Mouse (Mus musculus): ENCODE data around the gene Hsd17b14. TPM values are rescaled to one million over a fixed set of nuclear protein-coding genes. Genes with fewer than 3 reads are reported as not detected.

Hsd17b14 gene
- polyA plus RNA-seq, 1 experiment from 2014 or later = 0.60 TPM

DNA sequence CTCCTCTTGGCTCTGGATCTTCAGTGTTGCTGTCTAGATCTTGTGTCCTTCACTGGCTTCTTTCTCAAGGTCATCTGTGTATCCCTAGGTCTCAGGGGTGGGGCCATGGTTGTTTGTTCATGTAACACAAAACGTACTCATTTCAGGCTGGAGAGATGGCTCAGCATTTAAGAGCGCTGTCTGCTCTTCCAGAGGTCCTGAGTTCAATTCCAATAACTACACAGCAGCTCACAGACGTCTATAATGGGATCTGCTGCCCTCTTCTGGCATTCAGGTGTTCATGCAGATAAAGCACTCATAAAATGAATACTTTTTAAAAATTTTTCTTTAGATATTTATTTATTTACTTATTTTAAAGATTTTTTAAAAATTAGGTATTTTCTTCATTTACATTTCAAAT, 36.2 kb downstream of the Hsd17b14 start:
- Histone ChIP-seq H3K9ac (replicated peaks; ENCODE audit: low read depth, low read length) (no peak overlapping the region), H3K4me1 (ENCODE audit: control insufficient read depth, insufficient read depth, low read length) (no peaks in the 10 kb centered on the region), H3K36me3 (ENCODE audit: control insufficient read depth, insufficient read depth, low read length) (no peaks in the 10 kb centered on the region), H3K4me3 (ENCODE audit: low read depth, low read length) (no peak overlapping the region), H3K9me3 (ENCODE audit: control insufficient read depth, low read length) (no peaks in the 10 kb centered on the region), H3K4me2 (ENCODE audit: low read depth, low read length) (no peak overlapping the region), H3K27me3 (ENCODE audit: control insufficient read depth, insufficient read depth, low read length) (no peaks in the 10 kb centered on the region), H3K27ac (ENCODE audit: low read depth, low read length) (no peak overlapping the region)
- no peak for ATAC-seq (ENCODE audit: low read depth)
- WGBS = 62% methylated on average over 3 of the region's 3 CpGs

DNA sequence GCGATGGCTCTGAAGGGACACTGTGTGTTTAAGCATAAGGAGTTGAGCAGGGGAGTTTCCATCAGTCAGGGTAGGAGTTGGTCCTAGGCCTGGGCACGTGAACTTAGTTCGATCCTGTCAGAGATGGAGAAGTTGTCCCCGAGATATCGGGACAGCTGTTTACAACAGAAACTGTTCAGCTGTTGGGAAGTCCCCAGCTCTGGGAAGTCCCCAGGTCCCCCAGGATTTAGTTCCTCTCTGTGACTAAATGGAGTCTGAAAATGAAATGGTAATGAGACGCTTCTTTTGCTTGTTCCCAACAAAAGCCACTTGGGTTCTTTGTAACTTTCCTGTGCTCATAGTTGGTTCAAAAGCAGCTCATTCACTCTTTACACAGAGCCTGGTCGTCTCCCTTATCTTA, 37.2 kb downstream of the Hsd17b14 start:
- ATAC-seq (ENCODE audit: low read depth) = no peak
- Histone ChIP-seq H3K9me3 (ENCODE audit: control insufficient read depth, low read length) (no peaks in the 10 kb centered on the region), H3K27me3 (ENCODE audit: control insufficient read depth, insufficient read depth, low read length) (no peaks in the 10 kb centered on the region), H3K4me3 (ENCODE audit: low read depth, low read length) (no peak overlapping the region), H3K9ac (replicated peaks; ENCODE audit: low read depth, low read length) (no peak overlapping the region), H3K27ac (ENCODE audit: low read depth, low read length) (no peak overlapping the region), H3K36me3 (ENCODE audit: control insufficient read depth, insufficient read depth, low read length) (no peaks in the 10 kb centered on the region), H3K4me2 (ENCODE audit: low read depth, low read length) (no peak overlapping the region), H3K4me1 (ENCODE audit: control insufficient read depth, insufficient read depth, low read length) (no peaks in the 10 kb centered on the region)
- WGBS = 77% methylated on average over 7 of the region's 7 CpGs

DNA sequence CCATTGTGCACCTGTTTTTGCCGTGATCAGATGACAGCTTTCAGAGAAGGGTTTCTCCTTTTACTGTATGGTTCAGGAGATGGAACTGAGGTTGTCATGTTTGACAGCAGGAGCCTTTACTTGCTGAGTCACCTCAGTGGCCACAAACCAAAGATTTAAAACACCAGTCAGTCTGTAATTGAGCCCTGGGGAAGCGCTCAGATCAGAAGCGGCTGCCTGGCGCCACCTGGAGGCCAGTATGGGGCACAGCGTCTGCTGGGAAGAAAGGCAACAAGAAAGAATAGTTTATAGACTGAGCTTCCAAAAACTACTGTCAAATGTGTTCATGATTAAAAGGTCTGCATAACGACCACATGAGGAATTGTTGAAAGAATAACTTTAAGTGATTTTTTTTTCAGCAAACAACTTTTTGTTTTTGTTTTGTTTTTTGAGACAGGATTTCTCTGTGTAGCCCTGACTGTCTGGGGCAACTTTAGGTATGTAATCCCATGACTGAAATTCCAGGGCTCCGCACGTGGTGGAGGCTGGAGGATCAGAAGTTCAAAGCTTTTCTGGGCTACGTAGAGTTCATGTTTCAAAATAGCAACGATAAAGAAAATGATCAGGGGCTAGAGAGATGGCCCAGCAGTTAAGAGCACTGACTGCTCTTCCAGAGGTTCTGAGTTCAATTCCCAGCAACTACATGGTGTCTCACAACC, 38.6 kb downstream of the Hsd17b14 start:
- H3K9ac ChIP-seq (replicated peaks; ENCODE audit: low read depth, low read length) = no peak overlapping the region
- no peak overlapping the region for H3K4me2 ChIP-seq (ENCODE audit: low read depth, low read length)
- H3K4me3 ChIP-seq (ENCODE audit: low read depth, low read length) = no peak overlapping the region
- 25% methylated on average over 10 of the region's 10 CpGs for WGBS
- no peaks in the 10 kb centered on the region for H3K4me1 ChIP-seq (ENCODE audit: control insufficient read depth, insufficient read depth, low read length)
- H3K27ac ChIP-seq (ENCODE audit: low read depth, low read length) = no peak overlapping the region
- no peaks in the 10 kb centered on the region for H3K36me3 ChIP-seq (ENCODE audit: control insufficient read depth, insufficient read depth, low read length)
- ATAC-seq (ENCODE audit: low read depth) = no peak
- no peaks in the 10 kb centered on the region for H3K9me3 ChIP-seq (ENCODE audit: control insufficient read depth, low read length)
- H3K27me3 ChIP-seq (ENCODE audit: control insufficient read depth, insufficient read depth, low read length) = no peaks in the 10 kb centered on the region

DNA sequence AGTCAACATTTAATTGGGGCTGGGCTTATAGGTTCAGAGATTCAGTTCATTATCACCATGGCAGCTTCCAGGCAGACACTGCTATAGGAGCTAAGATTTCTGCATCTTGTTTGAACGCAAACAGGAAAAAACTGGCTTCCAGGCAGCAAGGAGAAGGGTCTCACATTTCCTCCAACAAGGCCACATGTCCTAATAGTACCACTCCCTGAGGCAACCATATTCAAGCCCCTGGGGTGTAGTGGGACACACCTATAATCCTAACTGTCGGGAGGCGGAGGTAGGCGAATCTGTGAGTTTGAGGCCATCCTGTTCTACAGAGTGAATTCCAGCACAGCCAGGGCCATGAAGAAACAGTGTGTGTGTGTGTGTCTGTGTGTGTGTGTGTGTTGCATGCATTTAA, 40.5 kb downstream of the Hsd17b14 start:
- Histone ChIP-seq H3K27me3 (ENCODE audit: control insufficient read depth, insufficient read depth, low read length) (no peaks in the 10 kb centered on the region), H3K36me3 (ENCODE audit: control insufficient read depth, insufficient read depth, low read length) (no peaks in the 10 kb centered on the region), H3K4me3 (ENCODE audit: low read depth, low read length) (no peak overlapping the region), H3K4me1 (ENCODE audit: control insufficient read depth, insufficient read depth, low read length) (no peaks in the 10 kb centered on the region), H3K9ac (replicated peaks; ENCODE audit: low read depth, low read length) (no peak overlapping the region), H3K27ac (ENCODE audit: low read depth, low read length) (no peak overlapping the region), H3K4me2 (ENCODE audit: low read depth, low read length) (no peak overlapping the region), H3K9me3 (ENCODE audit: control insufficient read depth, low read length) (no peaks in the 10 kb centered on the region)
- 86% methylated on average over 4 of the region's 4 CpGs for WGBS
- no peak for ATAC-seq (ENCODE audit: low read depth)

DNA sequence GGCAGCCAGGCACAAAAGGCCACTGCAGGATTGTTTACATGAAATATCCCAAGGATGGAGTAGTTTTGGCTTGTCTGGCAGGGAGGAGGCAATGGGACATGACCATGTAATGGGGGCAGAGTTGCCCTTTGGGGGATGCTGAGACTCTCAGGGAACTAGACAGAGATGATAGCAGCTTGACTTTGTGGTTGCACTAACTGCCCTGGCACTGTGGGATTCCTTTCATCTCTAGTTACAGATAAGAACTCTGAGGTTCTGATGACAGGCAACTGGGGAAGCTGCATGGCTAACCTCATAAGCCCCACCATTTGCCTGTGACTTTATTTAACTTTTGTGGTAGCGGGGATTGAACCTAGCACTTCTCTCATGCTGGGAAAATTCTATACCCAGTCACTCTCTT, 41.4 kb downstream of the Hsd17b14 start:
- 88% methylated on average over 1 of the region's 1 CpGs for WGBS

DNA sequence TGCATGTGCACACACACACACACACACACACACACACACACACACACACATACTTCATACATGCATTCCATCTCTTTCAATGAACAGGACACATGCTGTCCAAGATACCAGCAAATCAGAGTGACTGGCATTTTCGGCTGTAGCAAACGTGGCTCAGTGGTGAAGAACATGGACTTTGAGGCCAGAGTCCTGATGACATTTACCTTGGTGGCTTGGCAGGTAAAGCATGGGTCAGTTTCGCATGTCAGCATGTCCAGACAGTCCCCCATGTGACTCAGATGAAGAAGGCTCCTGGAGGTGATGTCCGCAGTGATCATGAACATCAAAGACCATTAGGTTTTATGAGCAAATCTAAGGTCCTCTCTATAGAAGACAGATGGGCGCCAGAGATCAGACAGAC, 42.3 kb downstream of the Hsd17b14 start:
- WGBS = 92% methylated on average over 5 of the region's 5 CpGs

More for the DNA sequence above, 41.4 kb downstream of the Hsd17b14 start:
- no peak overlapping the region for H3K4me3 ChIP-seq (ENCODE audit: low read depth, low read length)
- H3K36me3 ChIP-seq (ENCODE audit: control insufficient read depth, insufficient read depth, low read length) = no peaks in the 10 kb centered on the region
- no peak for ATAC-seq (ENCODE audit: low read depth)
- H3K27me3 ChIP-seq (ENCODE audit: control insufficient read depth, insufficient read depth, low read length) = no peaks in the 10 kb centered on the region
- no peaks in the 10 kb centered on the region for H3K4me1 ChIP-seq (ENCODE audit: control insufficient read depth, insufficient read depth, low read length)
- no peak overlapping the region for H3K4me2 ChIP-seq (ENCODE audit: low read depth, low read length)
- H3K27ac ChIP-seq (ENCODE audit: low read depth, low read length) = no peak overlapping the region
- no peak overlapping the region for H3K9ac ChIP-seq (replicated peaks; ENCODE audit: low read depth, low read length)
- no peaks in the 10 kb centered on the region for H3K9me3 ChIP-seq (ENCODE audit: control insufficient read depth, low read length)

DNA sequence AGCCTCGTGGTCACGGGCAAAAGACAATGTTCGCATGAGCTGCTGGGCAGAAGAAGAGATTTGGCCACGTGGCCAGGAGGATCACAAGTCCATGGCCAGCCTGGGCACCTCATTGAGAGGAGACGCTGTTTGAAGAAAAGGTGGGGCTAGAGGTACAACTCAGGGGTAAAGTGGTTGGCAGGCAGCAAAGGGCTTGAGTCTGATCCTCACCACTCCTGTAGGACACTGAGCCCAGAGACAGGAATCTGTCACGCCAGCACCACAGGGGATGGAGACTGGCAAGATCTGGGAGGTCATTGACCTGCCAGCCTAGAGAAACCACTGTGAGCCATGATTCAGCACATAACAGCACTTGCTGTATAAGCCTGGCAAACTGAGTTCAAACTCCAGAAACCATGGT, 42.8 kb downstream of the Hsd17b14 start:
- Histone ChIP-seq H3K27me3 (ENCODE audit: control insufficient read depth, insufficient read depth, low read length) (no peaks in the 10 kb centered on the region), H3K9me3 (ENCODE audit: control insufficient read depth, low read length) (no peaks in the 10 kb centered on the region), H3K4me3 (ENCODE audit: low read depth, low read length) (no peak overlapping the region), H3K36me3 (ENCODE audit: control insufficient read depth, insufficient read depth, low read length) (no peaks in the 10 kb centered on the region), H3K4me1 (ENCODE audit: control insufficient read depth, insufficient read depth, low read length) (no peaks in the 10 kb centered on the region), H3K9ac (replicated peaks; ENCODE audit: low read depth, low read length) (no peak overlapping the region), H3K27ac (ENCODE audit: low read depth, low read length) (no peak overlapping the region), H3K4me2 (ENCODE audit: low read depth, low read length) (no peak overlapping the region)
- WGBS = 87% methylated on average over 6 of the region's 6 CpGs
- no peak for ATAC-seq (ENCODE audit: low read depth)

More for the DNA sequence above, 42.3 kb downstream of the Hsd17b14 start:
- no peak overlapping the region for H3K4me3 ChIP-seq (ENCODE audit: low read depth, low read length)
- no peaks in the 10 kb centered on the region for H3K4me1 ChIP-seq (ENCODE audit: control insufficient read depth, insufficient read depth, low read length)
- H3K4me2 ChIP-seq (ENCODE audit: low read depth, low read length) = no peak overlapping the region
- H3K36me3 ChIP-seq (ENCODE audit: control insufficient read depth, insufficient read depth, low read length) = no peaks in the 10 kb centered on the region
- H3K27ac ChIP-seq (ENCODE audit: low read depth, low read length) = no peak overlapping the region
- no peaks in the 10 kb centered on the region for H3K27me3 ChIP-seq (ENCODE audit: control insufficient read depth, insufficient read depth, low read length)
- H3K9me3 ChIP-seq (ENCODE audit: control insufficient read depth, low read length) = no peaks in the 10 kb centered on the region
- no peak for ATAC-seq (ENCODE audit: low read depth)
- H3K9ac ChIP-seq (replicated peaks; ENCODE audit: low read depth, low read length) = no peak overlapping the region

DNA sequence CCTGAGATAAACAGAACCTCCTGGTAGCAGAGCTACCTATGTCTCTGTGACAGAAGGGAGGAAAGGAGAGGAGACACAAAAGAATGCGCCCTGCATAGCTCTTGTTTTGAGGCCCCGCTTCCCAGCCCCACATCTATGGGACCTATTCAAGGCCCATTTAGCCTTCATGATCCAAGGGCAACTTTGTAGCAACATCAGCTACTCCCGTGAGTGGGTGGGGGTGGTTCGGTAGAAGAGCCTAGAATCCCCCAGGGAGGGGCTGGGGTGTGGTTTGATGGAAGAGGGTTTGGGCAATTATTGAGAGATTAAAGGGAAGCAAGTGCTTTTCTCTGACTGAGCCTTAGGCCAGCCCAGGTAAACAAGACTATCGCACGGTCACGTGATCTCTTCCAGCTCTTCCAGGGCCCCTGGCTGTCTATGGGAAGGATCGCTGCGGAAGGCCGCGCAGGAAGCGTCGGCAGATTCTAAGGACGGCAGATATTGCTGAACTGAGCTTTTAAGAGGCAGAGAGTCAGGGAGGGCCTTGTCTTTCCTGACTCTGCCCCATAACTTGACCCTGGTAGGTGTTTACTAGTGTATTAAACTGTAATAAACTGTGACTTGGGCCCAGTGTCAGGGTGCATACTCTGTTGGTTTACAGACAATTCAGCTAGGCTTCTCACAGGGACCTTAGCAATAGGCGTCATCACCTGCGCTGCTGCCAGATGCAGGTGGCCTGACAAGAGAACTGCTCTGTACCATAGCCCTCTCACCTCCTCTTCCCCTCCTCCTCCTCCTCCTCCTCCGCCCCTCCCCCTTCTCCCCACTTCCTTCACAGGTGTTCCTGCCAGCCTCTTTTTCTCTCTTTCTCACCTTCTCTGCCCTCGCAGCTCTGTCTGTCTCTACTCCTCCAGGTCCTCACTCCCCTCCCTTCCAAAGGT, 44.5 kb downstream of the Hsd17b14 start:
- Histone ChIP-seq H3K4me2 (ENCODE audit: low read depth, low read length) (no peak overlapping the region), H3K9me3 (ENCODE audit: control insufficient read depth, low read length) (no peaks in the 10 kb centered on the region), H3K27me3 (ENCODE audit: control insufficient read depth, insufficient read depth, low read length) (no peaks in the 10 kb centered on the region), H3K4me3 (ENCODE audit: low read depth, low read length) (no peak overlapping the region), H3K36me3 (ENCODE audit: control insufficient read depth, insufficient read depth, low read length) (no peaks in the 10 kb centered on the region), H3K9ac (replicated peaks; ENCODE audit: low read depth, low read length) (no peak overlapping the region), H3K4me1 (ENCODE audit: control insufficient read depth, insufficient read depth, low read length) (no peaks in the 10 kb centered on the region), H3K27ac (ENCODE audit: low read depth, low read length) (no peak overlapping the region)
- WGBS = 50% methylated on average over 18 of the region's 18 CpGs
- no peak for ATAC-seq (ENCODE audit: low read depth)

DNA sequence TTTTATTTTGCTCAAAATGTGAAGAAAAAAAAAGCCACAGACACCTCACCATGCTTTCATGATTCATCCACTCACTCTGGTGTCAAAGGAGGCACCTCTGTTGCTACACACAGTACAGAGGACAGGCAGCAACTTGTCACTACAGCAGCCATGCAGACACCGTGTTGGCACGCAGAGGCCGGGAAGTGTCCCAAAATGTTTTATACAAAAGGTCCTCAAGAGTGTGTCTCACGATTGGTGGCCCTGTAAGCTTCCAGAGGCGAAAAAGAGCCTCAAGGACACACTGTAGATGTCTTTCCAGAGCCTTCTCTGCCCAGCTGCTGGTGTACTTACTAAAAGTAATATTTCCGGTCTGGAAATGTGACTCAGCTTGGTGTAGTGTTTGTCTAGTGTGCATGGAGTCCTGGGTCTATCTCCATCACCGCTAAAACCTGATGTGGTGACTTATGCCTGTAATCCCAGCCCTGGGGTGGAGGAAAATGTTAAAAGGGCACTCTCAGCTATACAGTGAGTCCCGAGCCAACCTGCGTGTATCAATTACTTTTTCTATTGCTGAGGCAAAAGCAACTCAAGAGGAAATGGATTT, 51.1 kb downstream of the Hsd17b14 start:
- 86% methylated on average over 9 of the region's 9 CpGs for WGBS

More for the DNA sequence above, 51.1 kb downstream of the Hsd17b14 start:
- Histone ChIP-seq H3K4me3 (ENCODE audit: low read depth, low read length) (no peak overlapping the region), H3K4me2 (ENCODE audit: low read depth, low read length) (no peak overlapping the region), H3K27me3 (ENCODE audit: control insufficient read depth, insufficient read depth, low read length) (no peaks in the 10 kb centered on the region), H3K9me3 (ENCODE audit: control insufficient read depth, low read length) (no peaks in the 10 kb centered on the region), H3K9ac (replicated peaks; ENCODE audit: low read depth, low read length) (no peak overlapping the region), H3K27ac (ENCODE audit: low read depth, low read length) (no peak overlapping the region), H3K36me3 (ENCODE audit: control insufficient read depth, insufficient read depth, low read length) (no peaks in the 10 kb centered on the region), H3K4me1 (ENCODE audit: control insufficient read depth, insufficient read depth, low read length) (no peaks in the 10 kb centered on the region)
- ATAC-seq (ENCODE audit: low read depth) = no peak

Data from neural tube, embryonic 14.5 days (tissue).